Mouse (Mus musculus): ENCODE data around the gene Kat14.

The Kat14 gene

DNA sequence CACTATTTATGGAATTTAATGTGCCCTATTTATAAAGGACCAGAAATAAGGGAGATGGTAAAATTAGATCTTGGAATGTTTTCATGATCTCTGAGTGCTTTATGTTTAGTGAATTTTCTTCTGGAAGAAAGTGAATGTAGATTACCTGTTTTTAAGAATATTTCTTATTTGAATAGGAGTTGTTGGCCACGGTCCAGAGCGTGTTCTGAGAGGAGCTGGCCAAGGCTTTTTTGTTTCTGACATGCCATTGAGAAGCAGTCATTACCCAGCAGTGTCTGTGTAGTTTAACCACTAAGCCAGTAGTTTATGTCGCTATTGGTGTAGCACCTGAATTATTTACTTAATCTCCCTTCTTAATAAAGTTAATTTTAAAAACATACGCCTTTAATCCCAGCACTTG is 13.0 kb downstream of the Kat14 start:
- DNase-seq (ENCODE audit: extremely low read depth, low read depth) = no peak

DNA sequence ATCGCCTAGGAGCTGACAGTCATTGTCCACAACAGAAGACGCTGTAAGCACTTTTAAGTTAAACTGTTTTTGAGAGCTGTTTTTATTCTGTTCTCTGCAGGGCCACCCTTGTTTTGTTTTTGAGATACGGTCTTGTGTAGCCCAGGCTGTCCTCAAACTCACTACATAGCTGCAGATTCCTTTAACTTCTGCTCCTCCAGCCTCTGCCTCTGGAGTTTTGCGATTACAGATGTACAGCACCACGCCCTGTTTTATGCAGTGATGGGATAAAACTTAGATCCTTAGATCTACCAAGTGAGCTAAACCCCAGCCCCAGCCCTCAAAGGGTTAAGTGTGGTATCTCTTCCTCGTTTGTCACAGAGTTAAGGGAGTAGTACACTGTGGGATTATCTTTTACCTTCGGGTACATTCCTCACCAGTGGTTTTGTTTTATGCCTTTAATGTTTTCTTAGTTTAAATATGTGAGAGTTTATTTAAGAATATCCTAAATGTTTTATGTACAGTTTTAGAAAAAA is 13.9 kb downstream of the Kat14 start:
- no peak for DNase-seq (ENCODE audit: extremely low read depth, low read depth)

DNA sequence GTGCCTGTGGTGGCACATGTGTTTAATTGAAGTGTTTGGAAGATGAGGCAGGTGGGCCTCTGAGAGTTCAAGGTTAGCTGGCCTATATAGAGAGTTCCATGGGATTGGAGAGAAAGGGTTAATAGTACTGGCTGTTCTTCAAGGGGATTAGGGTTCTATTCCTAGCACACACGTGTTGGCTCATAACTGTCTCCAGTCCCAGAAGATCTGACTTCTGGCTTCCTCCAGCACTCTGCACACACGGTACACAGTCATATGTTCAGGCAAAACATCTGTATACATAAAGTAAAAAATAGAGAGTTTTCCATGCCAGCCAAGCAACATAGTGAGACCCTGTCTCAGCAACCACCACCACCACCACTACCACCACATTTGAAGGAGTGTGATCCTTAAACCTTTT is 17.5 kb downstream of the Kat14 start:
- no peak for DNase-seq (ENCODE audit: extremely low read depth, low read depth)

DNA sequence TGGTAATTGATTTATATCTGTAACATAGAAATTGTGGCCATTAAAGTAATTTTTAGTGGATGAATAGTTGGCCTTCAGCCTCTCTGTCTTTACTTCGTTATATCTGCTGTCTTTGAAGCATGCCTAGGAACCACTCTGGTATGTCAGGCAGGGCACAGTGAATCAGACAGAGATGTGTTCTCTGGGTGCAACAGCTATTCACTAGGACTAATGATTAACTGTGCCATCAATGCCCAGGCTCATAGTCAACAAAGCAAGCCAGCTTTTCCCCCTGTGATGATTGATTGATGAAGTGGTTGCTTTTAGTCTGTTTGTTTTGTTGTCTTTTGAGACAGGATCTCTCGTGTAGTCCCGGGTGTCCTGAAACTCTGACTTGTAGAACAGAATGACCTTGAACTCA is 19.6 kb downstream of the Kat14 start:
- no peak for DNase-seq (ENCODE audit: extremely low read depth, low read depth)

DNA sequence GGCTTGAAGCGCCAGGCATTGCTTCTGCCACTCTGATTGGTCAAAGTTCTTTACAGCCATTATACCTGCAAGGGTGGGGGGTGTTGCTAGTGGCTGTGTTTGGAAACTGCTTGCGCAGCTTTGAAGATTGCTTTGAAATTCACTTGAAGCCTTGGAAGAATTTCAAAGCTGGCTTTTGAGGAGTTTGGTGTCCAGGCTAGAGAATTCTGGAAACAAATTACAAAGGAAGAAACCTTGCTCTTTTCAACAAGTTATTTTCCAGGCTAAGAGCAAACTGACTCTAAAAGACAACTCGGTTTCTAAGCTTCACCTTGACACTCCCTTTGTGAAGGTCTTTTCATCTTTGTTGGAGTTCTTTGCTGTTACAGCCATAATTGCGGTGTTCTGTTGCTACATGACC is 30.7 kb downstream of the Kat14 start:
- no peak for DNase-seq (ENCODE audit: extremely low read depth, low read depth)

DNA sequence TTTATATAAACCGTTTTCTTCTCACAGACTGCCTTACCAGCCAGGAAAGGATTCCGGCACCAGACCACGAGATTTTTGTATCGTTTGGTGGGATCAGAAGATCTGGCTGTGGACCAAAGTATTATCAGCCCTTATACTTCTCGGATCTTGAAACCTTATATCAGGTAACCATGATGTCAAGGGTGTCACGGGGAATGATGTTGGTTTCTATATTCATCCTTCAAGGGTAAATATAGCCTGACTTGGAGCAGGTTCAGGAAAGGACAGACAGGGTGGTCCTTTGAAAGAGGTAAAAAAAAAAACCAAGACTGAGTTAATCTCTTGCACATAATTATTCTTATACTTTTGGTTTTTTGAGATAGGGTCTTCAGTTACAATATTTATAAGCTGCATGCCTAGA is 31.9 kb downstream of the Kat14 start:
- DNase-seq (ENCODE audit: extremely low read depth, low read depth) = no peak

DNA sequence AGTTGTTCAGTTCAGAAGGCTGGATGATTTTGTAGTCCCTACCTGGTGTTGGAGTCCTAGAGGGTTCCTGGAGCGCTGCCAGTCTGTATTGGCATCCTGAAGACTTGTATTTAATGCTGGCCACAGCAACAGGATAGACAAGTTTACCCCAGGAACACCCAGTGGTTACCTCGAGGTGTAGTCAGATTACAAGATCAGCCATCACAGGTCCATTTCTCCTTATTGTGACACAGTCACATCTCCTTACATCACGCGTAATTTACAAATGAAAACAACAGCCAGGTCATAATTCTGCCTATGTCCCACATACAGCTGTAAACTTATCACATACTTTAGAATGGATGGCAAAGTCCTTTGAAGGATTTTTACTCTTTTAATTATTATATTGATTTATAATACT is 40.3 kb downstream of the Kat14 start:
- DNase-seq (ENCODE audit: extremely low read depth, low read depth) = no peak

DNA sequence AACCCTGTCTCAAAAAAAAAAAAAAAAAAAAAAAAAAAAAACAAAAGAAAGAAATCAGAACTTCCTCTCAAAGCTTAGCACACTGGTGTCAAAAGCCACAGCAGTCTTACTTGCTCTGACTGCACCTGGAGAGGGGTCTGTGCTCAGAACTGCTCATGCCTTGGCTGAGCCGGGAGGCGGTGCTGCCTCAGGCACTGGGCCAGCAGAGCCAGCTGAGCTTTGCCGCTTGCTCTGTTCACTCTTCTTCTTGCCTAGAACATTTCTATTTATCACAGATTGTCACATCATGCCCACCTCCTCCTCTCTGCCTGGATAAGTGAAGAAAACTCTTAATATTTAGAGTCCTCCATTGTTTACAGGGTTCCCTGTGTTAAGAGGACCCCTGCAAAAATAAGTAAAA is 41.8 kb downstream of the Kat14 start:
- no peak for DNase-seq (ENCODE audit: extremely low read depth, low read depth)

DNA sequence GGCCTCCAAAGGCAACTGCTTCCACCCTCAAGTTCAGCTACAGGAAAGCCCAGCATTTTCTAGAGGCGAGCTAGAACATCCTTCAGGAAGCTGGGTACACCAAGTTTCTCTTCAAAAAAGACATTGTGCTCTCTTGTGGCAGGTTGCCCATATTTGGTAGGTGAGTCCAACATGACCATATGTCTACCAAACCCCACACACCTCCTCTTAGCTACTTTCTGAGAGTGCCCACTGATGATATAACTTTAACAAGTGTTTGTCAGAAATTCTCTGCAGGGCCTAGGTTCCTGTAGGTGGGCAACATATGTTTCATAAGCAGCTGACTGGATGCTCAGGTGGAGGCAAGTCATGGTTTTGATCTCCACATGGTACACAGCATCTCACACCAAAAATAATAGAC is 45.9 kb downstream of the Kat14 start:
- no peak for DNase-seq (ENCODE audit: extremely low read depth, low read depth)

DNA sequence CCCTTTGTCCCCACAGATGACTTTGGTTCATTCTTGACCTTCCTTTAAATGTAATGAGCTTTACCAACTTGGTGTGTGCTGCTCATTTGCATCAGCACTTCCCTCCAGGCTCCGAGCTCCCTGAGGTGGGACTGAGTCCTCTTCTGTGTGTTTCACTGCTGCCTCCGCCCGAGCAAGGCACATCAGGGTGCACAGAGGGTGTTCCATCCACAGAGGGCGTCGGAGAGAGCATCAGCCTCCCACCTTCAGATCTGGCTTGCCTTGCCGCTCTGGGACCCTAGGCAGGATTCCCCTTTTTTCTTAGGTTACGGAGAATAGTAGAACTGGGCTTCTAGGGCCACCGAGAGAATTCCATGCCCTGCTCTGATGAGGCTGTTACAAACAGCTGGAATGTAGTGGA is 48.1 kb downstream of the Kat14 start:
- no peak for DNase-seq (ENCODE audit: extremely low read depth, low read depth)

DNA sequence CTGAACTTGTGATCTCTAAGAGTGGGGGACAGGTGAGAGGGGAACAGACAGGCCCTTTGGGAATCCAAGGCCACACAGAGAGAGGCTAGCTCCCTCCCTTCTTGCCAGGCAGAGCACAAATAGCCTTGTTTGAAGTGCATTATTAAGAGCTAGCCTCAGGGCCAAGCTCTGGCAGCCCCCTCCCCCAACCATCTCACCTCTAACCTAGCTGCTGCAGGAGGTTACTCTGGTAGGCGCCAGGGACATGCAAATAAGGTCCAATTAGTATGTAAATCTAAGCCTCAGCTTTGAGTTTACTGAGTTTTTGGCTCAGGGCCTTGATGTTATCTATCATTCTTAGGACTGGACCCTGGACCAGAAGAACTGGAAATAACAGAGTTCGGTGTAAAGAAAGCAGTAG is 49.3 kb downstream of the Kat14 start:
- no peak for DNase-seq (ENCODE audit: extremely low read depth, low read depth)

DNA sequence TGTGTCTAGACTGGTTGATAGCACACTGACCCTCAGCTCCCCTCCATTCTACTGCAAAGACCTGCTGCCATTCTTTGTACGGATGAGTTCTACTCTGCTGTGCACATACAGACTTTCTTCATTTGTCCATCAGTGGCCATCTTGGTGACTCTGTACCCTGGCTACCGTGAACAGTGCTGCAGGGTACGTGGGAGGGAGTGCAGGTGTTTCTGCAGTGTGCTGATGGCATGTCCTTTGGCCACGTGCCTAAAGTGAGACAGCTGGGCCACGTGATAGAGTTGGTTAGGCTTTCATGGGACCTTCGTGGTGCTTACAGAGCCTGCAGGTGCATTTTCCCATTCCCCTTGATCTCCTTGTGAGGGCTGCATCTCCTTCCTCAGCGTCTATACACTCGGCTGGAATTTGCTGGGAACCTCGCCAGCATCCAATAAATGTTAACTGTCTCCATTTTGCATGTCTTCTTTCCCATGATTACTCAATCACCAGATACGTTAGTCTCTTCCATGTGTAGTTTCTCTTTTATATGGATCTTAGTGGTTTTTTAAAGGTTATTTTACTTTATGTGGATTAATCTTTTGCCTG is 53.4 kb downstream of the Kat14 start:
- DNase-seq (ENCODE audit: extremely low read depth, low read depth) = no peak

DNA sequence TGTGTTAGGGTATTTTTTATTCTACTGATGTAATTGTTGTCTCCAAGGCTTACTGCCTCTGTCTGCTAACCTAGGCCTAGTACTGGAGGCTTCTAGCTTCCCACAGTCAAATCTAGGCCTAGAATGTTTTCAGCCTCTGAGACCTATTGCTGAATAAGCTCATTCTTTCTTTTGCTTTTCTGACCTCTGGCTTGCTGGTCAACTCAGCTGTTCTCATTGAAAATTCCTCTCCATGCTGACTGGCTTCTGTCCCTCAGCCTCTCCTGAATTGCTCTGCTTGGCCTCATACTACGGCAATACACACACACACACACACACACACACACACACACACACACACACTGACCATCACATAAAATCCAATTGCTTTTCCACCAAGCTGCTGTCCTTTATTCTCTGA is 57.0 kb downstream of the Kat14 start:
- no peak for DNase-seq (ENCODE audit: extremely low read depth, low read depth)

DNA sequence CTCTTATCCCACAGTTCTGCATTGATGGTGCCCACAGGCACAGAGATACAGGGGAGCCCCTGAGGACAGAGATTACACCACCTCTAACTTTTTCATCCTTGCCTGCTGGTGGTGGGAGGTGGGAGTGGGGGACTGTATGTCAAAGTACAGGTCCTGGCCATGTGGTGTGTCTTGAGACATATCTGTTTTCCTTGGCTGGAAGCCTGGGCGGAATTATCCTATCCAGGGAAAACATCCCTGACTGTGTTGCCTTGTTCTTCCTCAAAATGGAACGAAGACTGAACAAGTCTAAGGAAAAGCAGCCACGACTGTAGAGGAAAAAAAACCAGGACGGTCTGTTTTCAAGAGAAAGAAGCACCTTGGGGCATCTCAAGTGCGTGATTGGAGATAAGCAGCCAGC is 59.1 kb downstream of the Kat14 start:
- no peak for DNase-seq (ENCODE audit: extremely low read depth, low read depth)

DNA sequence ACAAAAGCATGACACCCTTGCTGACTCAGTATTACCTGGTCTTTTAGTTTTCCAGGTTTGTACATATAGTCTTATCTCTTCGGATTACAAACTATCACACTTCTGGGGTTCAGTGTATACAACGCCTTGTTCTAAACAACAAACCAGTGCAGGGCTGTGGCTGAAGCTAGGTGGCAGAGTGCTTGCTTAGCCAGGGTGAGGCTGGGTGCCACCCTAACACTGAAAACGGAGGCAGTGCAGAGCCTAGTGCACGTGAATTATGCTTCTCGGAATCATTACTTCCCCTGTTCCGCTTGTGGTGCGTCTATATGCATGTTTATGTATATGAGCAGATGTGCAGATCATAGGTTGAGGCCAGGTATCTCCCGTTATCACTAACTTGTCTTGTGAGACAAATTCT is 59.9 kb downstream of the Kat14 start:
- DNase-seq (ENCODE audit: extremely low read depth, low read depth) = no peak

DNA sequence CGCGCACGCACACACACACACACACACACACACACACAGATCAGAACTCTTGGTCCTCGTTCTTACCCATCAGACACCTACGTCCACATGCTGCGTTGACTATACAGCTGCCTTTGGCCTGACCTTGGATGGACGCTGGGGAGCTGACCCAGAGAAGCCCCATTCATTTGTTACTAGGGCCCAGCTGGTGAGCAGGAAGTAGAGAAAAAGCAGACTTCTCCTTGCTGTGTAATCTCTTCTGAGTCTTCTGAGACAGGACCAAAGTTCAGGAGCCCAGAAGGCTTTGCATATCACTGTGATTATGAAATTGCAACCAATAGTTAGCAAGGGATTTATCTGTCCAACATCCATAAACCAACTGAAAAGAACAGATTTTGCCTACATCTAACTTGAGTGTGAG is 60.4 kb downstream of the Kat14 start:
- DNase-seq (ENCODE audit: extremely low read depth, low read depth) = no peak

DNA sequence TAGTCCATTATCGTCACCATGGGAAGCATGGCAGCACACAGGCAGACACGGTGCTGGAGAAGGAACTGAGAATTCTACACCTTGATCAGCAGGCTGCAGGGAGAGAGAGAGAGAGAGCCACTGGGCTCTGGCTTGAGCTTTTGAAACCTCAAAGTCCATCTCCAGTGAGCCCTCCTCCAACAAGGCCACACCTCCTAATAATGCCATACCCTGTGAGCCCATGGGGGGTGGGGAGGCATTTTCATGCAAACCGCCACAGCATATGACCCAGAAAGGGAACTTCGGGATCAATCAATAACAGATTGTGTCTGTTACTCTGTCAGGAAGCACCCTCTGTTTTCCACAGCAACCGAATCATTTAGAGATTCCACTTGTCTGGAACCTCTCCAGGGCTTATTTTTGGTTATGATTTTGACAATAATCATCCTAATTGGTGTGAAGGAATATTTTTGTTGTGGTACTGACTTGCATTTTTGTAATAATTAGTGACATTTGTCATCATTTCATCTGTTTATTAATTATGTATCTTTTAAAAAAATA is 62.6 kb downstream of the Kat14 start:
- DNase-seq (ENCODE audit: extremely low read depth, low read depth) = no peak

DNA sequence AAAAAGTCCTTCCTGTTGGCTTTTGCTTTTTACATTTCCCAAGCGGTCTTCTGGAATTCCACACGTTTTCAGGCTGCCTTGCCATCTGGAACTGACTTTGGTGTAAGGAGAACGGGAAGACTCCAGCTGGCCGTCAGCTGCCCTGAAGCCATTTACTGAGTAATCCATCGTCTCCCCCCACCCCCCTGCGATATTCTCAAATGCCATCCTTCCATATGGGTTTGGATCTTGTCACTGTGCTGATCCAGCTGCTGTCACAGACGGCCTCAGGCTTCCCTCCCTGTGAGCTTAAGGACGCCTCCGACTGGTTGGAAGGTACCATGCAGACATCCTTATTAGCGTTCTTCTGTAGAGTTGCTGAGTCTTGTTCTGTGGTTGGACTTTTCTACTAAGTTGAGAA is 66.9 kb downstream of the Kat14 start:
- no peak for DNase-seq (ENCODE audit: extremely low read depth, low read depth)

DNA sequence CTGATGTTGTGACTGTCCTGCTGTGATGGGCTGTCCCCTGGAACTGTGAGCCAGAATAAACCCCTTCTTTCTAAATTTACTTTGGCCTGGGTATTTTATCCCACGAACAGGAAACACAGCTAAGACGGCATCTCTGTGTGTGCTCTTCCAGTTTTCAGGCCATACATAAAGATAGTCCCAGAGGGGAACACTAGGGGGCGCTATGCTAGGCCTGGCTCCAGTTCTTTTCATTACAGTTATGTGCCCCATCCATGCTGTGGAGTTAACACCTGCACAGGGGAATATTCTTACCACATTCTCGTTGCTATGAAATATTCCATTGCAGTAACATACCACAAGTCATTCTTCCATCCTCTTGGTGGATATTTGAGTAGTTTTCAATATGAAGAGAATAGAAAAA is 69.6 kb downstream of the Kat14 start:
- peak; percentile 34 for DNase-seq (ENCODE audit: extremely low read depth, low read depth)

DNA sequence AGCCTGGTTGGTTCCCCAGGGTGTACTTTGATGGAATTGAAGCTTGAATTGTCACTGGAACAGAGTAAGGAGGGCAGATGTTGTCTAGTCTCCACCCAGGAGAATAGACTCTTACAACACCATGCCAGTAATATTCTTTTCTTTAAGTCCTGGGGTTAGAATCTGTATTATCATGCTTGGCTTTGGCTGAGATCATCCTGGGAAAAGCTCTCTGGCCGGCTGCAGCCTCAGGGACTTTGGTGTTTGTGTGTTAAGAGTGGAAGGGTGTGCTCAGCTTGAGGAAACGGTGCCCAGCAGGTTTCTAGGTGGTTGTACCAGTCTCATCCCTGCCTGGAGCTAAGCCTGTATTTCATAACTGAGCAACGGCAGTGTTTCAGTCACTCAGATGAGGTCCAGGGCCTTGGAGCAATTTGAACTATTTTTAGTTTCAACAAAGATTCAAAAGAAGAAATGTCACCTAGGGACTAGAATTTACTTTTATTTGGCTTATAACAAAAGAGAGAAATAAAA is 70.5 kb downstream of the Kat14 start:
- DNase-seq (ENCODE audit: extremely low read depth, low read depth) = no peak

DNA sequence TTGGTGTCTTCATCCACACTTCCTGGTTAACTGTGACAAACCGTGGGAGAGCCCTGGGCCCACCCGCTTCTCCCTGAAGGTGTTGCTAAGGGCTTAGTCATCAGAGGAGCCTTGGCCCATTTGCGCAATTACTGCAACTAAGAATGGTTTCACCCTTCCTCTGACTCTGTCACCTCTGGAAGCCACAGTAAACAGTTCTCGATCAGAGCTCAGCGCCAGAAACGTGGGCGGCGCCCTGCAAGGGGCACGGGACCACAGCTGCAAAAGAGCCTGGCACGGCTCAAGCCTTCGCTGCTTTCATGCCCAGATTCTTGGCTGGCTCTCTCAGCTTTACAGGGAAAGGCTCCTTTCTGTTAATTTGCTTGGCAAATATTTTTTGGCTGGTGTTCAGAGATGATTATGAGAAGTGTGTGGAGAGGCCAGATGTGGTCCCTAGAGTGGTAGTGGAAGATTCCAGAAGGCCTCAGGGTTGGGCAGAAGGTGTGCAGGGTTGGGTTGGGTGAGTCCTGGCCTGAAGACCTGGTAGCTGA is 72.7 kb downstream of the Kat14 start:
- no peak for DNase-seq (ENCODE audit: extremely low read depth, low read depth)

DNA sequence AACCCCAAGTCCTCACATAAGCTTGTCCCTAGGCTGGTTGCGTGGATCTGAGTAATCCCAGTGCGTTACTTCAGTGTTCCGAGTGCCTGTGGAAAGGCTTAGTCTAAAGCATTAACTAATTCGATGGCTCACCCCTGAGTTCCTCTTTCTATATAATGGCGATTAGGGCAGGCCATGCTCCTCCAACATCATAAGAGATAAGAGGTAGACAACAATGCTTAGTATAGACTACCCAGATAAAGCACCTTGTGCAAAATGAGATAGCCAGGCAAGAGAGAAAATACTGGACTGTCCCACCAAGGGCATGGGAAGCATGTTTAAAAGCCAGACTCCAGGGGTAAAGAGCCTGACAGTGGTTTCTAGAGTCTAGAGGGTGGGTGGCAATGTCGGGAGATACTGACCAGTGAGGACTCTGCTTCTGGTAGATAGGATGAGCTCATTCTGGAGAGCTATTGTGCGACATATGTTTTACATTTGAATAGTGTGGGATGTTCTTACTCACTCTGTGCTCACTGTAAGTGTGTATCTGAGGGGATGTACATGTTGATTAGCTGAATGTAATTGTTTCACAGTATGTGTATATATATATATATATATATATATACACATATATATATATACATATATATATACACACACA is 77.7 kb downstream of the Kat14 start:
- DNase-seq (ENCODE audit: extremely low read depth, low read depth) = no peak

DNA sequence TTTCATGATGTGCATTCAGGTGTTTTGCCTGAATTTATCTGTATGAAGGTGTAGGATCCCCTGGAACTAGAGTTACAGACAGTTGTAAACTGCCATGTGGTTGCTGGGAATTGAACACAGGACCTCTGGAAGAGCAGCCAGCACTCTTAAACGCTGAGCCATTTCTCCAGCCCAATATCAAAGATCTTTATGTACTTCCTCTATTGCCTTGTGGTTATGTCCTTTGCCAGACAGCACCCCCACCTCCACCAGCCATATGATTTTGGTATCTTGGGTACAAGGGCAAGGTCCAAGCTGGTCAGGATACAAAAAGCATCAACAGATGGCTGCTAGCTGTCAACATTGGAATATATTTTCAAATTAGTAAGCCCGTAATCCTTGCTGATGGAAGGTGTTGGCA is 81.6 kb downstream of the Kat14 start:
- DNase-seq (ENCODE audit: extremely low read depth, low read depth) = peak; percentile 18

Measured in MEL-GATA-1-ER (cell line).